Comparison of ENCODE assay signal across 16 mouse cellular contexts in the genomic region with DNA sequence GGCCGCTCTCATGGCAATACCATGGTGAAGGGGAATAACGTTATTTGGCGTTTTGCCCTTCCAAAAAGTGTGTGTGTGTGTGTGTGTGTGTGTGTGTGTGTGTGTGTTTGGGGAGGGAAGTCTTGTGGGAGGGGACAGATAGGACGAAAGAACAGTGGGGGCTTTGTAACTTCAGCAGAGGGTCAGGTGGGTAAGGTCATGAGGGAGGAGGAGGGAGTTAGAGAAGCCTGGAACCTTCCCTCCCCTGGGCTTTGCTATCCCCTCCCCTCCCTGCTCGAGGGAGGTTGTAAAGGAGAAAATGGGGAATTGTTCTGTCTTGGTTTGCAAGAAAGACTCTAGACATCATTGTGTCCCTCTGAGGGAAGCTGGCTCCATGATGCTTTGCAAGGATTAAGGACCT. TPM values are rescaled to one million over a fixed set of nuclear protein-coding genes. Genes with fewer than 3 reads are reported as not detected.
DNase-seq lines count a peak whose midpoint lies in the region; ATAC-seq and TF ChIP-seq lines count a peak whose summit lies in the region.
"Had no signal": no experiment of that assay in that cellular context is flagged by ENCODE, and none has a peak within 500 bp of the region (broad histone marks: within the 10 kb centered on the region; RNA-seq: fewer than 3 reads in every experiment).

No protein-coding gene starts in this region.

- no peaks in the 10 kb centered on the region; the same call in 1 of the 2 replicates for H3K36me3 ChIP-seq in forebrain, embryonic 11.5 days (ENCODE audit: control insufficient read depth, insufficient read depth, low read length)
- H3K36me3 ChIP-seq in hindbrain, embryonic 13.5 days, result no peaks in the 10 kb centered on the region
- H3K36me3 ChIP-seq in midbrain, embryonic 15.5 days (replicated peaks), result no peaks in the 10 kb centered on the region
- H3K36me3 ChIP-seq in heart, adult 2 months (ENCODE audit: control insufficient read depth, insufficient read depth, low read length), result peaks cover 51% of the 10 kb centered on the region

- 26% methylated on average over 5 of the region's 5 CpGs for WGBS in forebrain, embryonic 11.5 days
- 12% methylated on average over 5 of the region's 5 CpGs for WGBS in hindbrain, embryonic 13.5 days
- WGBS in midbrain, embryonic 15.5 days, result 37% methylated on average over 5 of the region's 5 CpGs
- 62% methylated on average over 5 of the region's 5 CpGs for whole genome bisulfite sequencing in heart, adult 2 months

- H3K27me3 ChIP-seq in forebrain, embryonic 11.5 days (ENCODE audit: control insufficient read depth, insufficient read depth, low read length), result no peaks in the 10 kb centered on the region
- H3K27me3 ChIP-seq in hindbrain, embryonic 13.5 days, result no peaks in the 10 kb centered on the region
- no peaks in the 10 kb centered on the region for H3K27me3 ChIP-seq in midbrain, embryonic 15.5 days (replicated peaks)
- no peaks in the 10 kb centered on the region for H3K27me3 ChIP-seq in heart, adult 2 months (ENCODE audit: control insufficient read depth, insufficient read depth, low read length)
- H3K27me3 ChIP-seq: Patski had no signal

- peaks cover 38% of the 10 kb centered on the region for H3K4me1 ChIP-seq in forebrain, embryonic 11.5 days (replicated peaks; ENCODE audit: control insufficient read depth, insufficient read depth, low read length)
- peaks cover 68% of the 10 kb centered on the region for H3K4me1 ChIP-seq in hindbrain, embryonic 13.5 days (replicated peaks)
- H3K4me1 ChIP-seq in midbrain, embryonic 15.5 days, result peaks cover 40% of the 10 kb centered on the region
- H3K4me1 ChIP-seq in heart, adult 2 months (ENCODE audit: control insufficient read depth, insufficient read depth, low read length), result peaks cover 31% of the 10 kb centered on the region

- H3K9ac ChIP-seq in forebrain, embryonic 11.5 days (ENCODE audit: low read length), result peak overlapping the region; percentile 20; the same call in 1 of the 2 replicates
- no peak overlapping the region for H3K9ac ChIP-seq in hindbrain, embryonic 13.5 days
- H3K9ac ChIP-seq in midbrain, embryonic 15.5 days, result no peak overlapping the region
- H3K9ac ChIP-seq in heart, adult 2 months (ENCODE audit: low read depth, low read length), result no peak overlapping the region
- H3K9ac ChIP-seq: liver, embryonic 14.5 days had no signal

- H3K4me2 ChIP-seq in forebrain, embryonic 11.5 days (ENCODE audit: low read depth, low read length, severe bottlenecking), result no peak overlapping the region
- no peak overlapping the region for H3K4me2 ChIP-seq in hindbrain, embryonic 13.5 days
- no peak overlapping the region for H3K4me2 ChIP-seq in midbrain, embryonic 15.5 days

- TF ChIP-seq EP300 in heart, adult 2 months (IDR thresholded peaks at IDR 0.05; ENCODE audit: insufficient read depth, low read depth, low read length), result no peak

- no peak overlapping the region for H3K4me3 ChIP-seq in forebrain, embryonic 11.5 days (ENCODE audit: low read depth, low read length)
- no peak overlapping the region for H3K4me3 ChIP-seq in hindbrain, embryonic 13.5 days
- H3K4me3 ChIP-seq in midbrain, embryonic 15.5 days, result no peak overlapping the region
- H3K4me3 ChIP-seq in heart, adult 2 months, result no peak overlapping the region
- H3K4me3 ChIP-seq: erythroblast, embryonic 14.5 days had no signal

- peak overlapping the region; percentile 98 for H3K27ac ChIP-seq in forebrain, embryonic 11.5 days (ENCODE audit: low read depth, low read length)
- peak overlapping the region; percentile 88 for H3K27ac ChIP-seq in hindbrain, embryonic 13.5 days
- peak overlapping the region; percentile 84 for H3K27ac ChIP-seq in midbrain, embryonic 15.5 days
- H3K27ac ChIP-seq in heart, adult 2 months, result no peak overlapping the region
- H3K27ac ChIP-seq: gastrocnemius, adult 2 months; liver, embryonic 14.5 days; stomach, postnatal 0 days had no signal

- H3K9me3 ChIP-seq in forebrain, embryonic 11.5 days (ENCODE audit: control insufficient read depth, low read length), result no peaks in the 10 kb centered on the region
- no peaks in the 10 kb centered on the region for H3K9me3 ChIP-seq in hindbrain, embryonic 13.5 days
- H3K9me3 ChIP-seq in midbrain, embryonic 15.5 days, result no peaks in the 10 kb centered on the region

- TF ChIP-seq POLR2A in heart, adult 2 months (IDR thresholded peaks at IDR 0.05; ENCODE audit: insufficient read depth, low read depth, low read length), result no peak

- H3K79me2 ChIP-seq in heart, adult 2 months (replicated peaks; ENCODE audit: control insufficient read depth, insufficient read depth, low read length), result peaks cover 5% of the 10 kb centered on the region

- intact Hi-C loops in heart, adult 2 months (cut with DNase I), result no loop called here

- DNase-seq in embryo, embryonic 11 days, result peak; percentile 40
- no peak for DNase-seq in embryo, embryonic 10.5 days (ENCODE audit: low spot score)
- DNase-seq in forebrain, embryonic 11.5 days (ENCODE audit: low spot score), result peak; percentile 54
- no peak for DNase-seq in heart, adult 18-20 months
- no peak for DNase-seq in lung, postnatal 36 days
- no peak for DNase-seq in heart, adult 2 months
- DNase-seq: cerebellum, adult 18-20 months; gastrocnemius, adult 2 months; layer of hippocampus, adult 9-11 months; thymus, postnatal 25 days had no signal

- ATAC-seq in forebrain, embryonic 11.5 days (replicated peaks; ENCODE audit: low FRiP score), result 0 out of 2 replicates have a peak, but pooled peaks have one; percentile 1
- peak; percentile 43; the same call in 1 of the 2 replicates for ATAC-seq in hindbrain, embryonic 13.5 days (ENCODE audit: low FRiP score)
- ATAC-seq in midbrain, embryonic 15.5 days (replicated peaks), result peak; percentile 34; the same call in 1 of the 2 replicates
- ATAC-seq: Patski had no signal

- no peak for TF ChIP-seq CTCF in heart, adult 2 months (IDR thresholded peaks at IDR 0.05)

RNA-seq across cellular contexts. Expression of gene Plpp3, which starts 25.1 kb away (rescaled TPM):
- polyA plus RNA-seq in forebrain, embryonic 11.5 days (2014; fragmentation: Nextera tagmentation; extraction: Ambion mirVana), result 69.9 and 71.6 TPM in 2 replicates
- 79.0 and 81.9 TPM in 2 replicates for polyA plus RNA-seq in hindbrain, embryonic 13.5 days (2015; fragmentation: Nextera tagmentation; extraction: Ambion mirVana)
- polyA plus RNA-seq in midbrain, embryonic 15.5 days (2015; fragmentation: Nextera tagmentation; extraction: Ambion mirVana), result 66.3 and 81.9 TPM in 2 replicates
- total RNA-seq in heart, adult 18-20 months (2021), result 10 to 100 TPM; 56.4 to 57.5 TPM
- 10 to 100 TPM; 64.8 to 74.0 TPM for total RNA-seq in heart, adult 2 months (2021)
- polyA plus RNA-seq in heart, adult 2 months (2012; rRNA removed), result 76.9 and 92.0 TPM in 2 replicates

Comparison
In these comparisons a context has a peak if more than half of its experiments do, and no peak if none do; other contexts are left out.
1. DNase-seq: peak in embryo, embryonic 11 days (single experiment) and forebrain, embryonic 11.5 days (single experiment); none in embryo, embryonic 10.5 days (single experiment), heart, adult 18-20 months (0 of 2), lung, postnatal 36 days (single experiment) and heart, adult 2 months (0 of 2).
2. Peak in every context shown above with its lines, with median percentiles within 50 percentile points of each other: ATAC-seq.